ENCODE assay signal across 13 mouse cellular contexts in the genomic region with DNA sequence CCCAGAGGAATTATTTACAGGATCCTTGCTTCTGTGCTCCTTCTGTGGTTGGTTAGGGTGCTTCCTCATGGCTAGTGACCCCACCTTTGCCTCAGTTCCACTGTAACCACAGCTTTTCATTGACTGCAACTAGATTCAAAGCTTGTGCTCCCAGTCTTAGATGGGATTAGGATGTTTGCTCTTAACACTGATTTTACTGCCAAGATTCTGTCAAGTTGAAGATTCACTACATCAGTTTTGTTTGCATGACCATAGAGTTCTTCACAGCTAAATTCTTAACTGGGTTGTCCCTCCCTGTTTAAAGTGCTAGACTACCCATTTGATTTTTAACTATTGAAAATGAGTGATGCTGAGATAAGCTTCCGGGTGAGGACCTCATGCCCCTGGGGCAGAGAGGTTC. TPM values are rescaled to one million over a fixed set of nuclear protein-coding genes. Genes with fewer than 3 reads are reported as not detected.
DNase-seq lines count a peak whose midpoint lies in the region; ATAC-seq and TF ChIP-seq lines count a peak whose summit lies in the region.
"Had no signal": no experiment of that assay in that cellular context is flagged by ENCODE, and none has a peak within 500 bp of the region (broad histone marks: within the 10 kb centered on the region; RNA-seq: fewer than 3 reads in every experiment).

No protein-coding gene starts in this region.

- DNase-seq in heart, adult 8-10 months (ENCODE audit: low spot score), result no peak
- no peak for DNase-seq in lung, adult 18-20 months
- peak; percentile 48 for DNase-seq in brain, embryonic 14.5 days (ENCODE audit: low read depth)
- DNase-seq in embryo, embryonic 10.5 days (ENCODE audit: low spot score), result no peak
- DNase-seq: cerebellum, adult 8-10 months; layer of hippocampus, adult 9-11 months had no signal

- no peak for TF ChIP-seq POLR2A in brain, embryonic 14.5 days (IDR thresholded peaks at IDR 0.05; ENCODE audit: borderline replicate concordance, extremely low read depth, insufficient read depth, insufficient read length, poor library complexity, severe bottlenecking)

- peaks cover 6 to 22% of the 10 kb centered on the region in 2 experiments for H3K4me1 ChIP-seq in heart, embryonic 14.5 days (ENCODE audit: control insufficient read depth in 2 of 2, insufficient read depth in 2 of 2, low read length in 2 of 2)
- peaks cover 15% of the 10 kb centered on the region for H3K4me1 ChIP-seq in lung, embryonic 16.5 days (replicated peaks; ENCODE audit: control insufficient read depth, insufficient read depth, low read length)
- H3K4me1 ChIP-seq in neural tube, embryonic 15.5 days, result peaks cover 30% of the 10 kb centered on the region

- H3K4me3 ChIP-seq in heart, embryonic 14.5 days (ENCODE audit: control insufficient read depth in 1 of 2, insufficient read depth in 1 of 2, low read depth in 1 of 2, low read length in 2 of 2), result no peak overlapping the region
- no peak overlapping the region for H3K4me3 ChIP-seq in lung, embryonic 16.5 days (ENCODE audit: low read length)
- H3K4me3 ChIP-seq in neural tube, embryonic 15.5 days (replicated peaks), result no peak overlapping the region
- H3K4me3 ChIP-seq: hindbrain, embryonic 12.5 days; limb, embryonic 10.5 days had no signal

- no peak overlapping the region for H3K4me2 ChIP-seq in heart, embryonic 14.5 days (ENCODE audit: low read length)
- no peak overlapping the region for H3K4me2 ChIP-seq in lung, embryonic 16.5 days (ENCODE audit: low read depth, low read length)
- H3K4me2 ChIP-seq in neural tube, embryonic 15.5 days, result peak overlapping the region; percentile 28; the same call in 1 of the 2 replicates
- H3K4me2 ChIP-seq: heart, embryonic 11.5 days; hindbrain, embryonic 12.5 days had no signal

- TF ChIP-seq CTCF in brain, embryonic 14.5 days (IDR thresholded peaks at IDR 0.05; ENCODE audit: borderline replicate concordance, extremely low read depth, insufficient read depth, insufficient read length), result no peak

- no peaks in the 10 kb centered on the region for H3K27me3 ChIP-seq in heart, embryonic 14.5 days (ENCODE audit: control insufficient read depth, insufficient read depth, low read length)
- H3K27me3 ChIP-seq in lung, embryonic 16.5 days (ENCODE audit: control insufficient read depth, insufficient read depth, low read depth, low read length), result no peaks in the 10 kb centered on the region
- H3K27me3 ChIP-seq in neural tube, embryonic 15.5 days (replicated peaks), result no peaks in the 10 kb centered on the region
- H3K27me3 ChIP-seq: hindbrain, embryonic 12.5 days had no signal

- no peak for ATAC-seq in heart, embryonic 14.5 days (ENCODE audit: insufficient number of reproducible peaks, insufficient read depth, low FRiP score, low read depth)
- ATAC-seq in lung, embryonic 16.5 days (ENCODE audit: low read depth), result 0 out of 2 replicates have a peak, but pooled peaks have one; percentile 26
- ATAC-seq in neural tube, embryonic 15.5 days (ENCODE audit: low FRiP score), result no peak
- ATAC-seq in erythroid progenitor cell, adult 5-6 weeks (replicated peaks; ENCODE audit: low FRiP score, poor library complexity, severe bottlenecking), result no peak

- H3K27ac ChIP-seq in heart, embryonic 14.5 days (replicated peaks in 1 of 2; ENCODE audit: control insufficient read depth in 1 of 2, insufficient read depth in 1 of 2, low read depth in 2 of 2, low read length in 2 of 2), result no peak overlapping the region
- no peak overlapping the region for H3K27ac ChIP-seq in lung, embryonic 16.5 days (ENCODE audit: low read length)
- H3K27ac ChIP-seq in neural tube, embryonic 15.5 days (replicated peaks), result no peak overlapping the region
- H3K27ac ChIP-seq: hindbrain, embryonic 12.5 days; limb, embryonic 10.5 days had no signal

- no peaks in the 10 kb centered on the region for H3K36me3 ChIP-seq in heart, embryonic 14.5 days (ENCODE audit: control insufficient read depth, insufficient read depth, low read length)
- H3K36me3 ChIP-seq in lung, embryonic 16.5 days (ENCODE audit: control insufficient read depth, insufficient read depth, low read length), result no peaks in the 10 kb centered on the region
- H3K36me3 ChIP-seq in neural tube, embryonic 15.5 days, result no peaks in the 10 kb centered on the region
- H3K36me3 ChIP-seq: hindbrain, embryonic 12.5 days; limb, embryonic 10.5 days had no signal

- 42% methylated on average over 1 of the region's 1 CpGs for WGBS in heart, embryonic 14.5 days
- WGBS in lung, embryonic 16.5 days, result 31% methylated on average over 1 of the region's 1 CpGs
- 38% methylated on average over 1 of the region's 1 CpGs for WGBS in neural tube, embryonic 15.5 days

- no peaks in the 10 kb centered on the region for H3K9me3 ChIP-seq in heart, embryonic 14.5 days (ENCODE audit: control insufficient read depth, low read length)
- no peaks in the 10 kb centered on the region for H3K9me3 ChIP-seq in lung, embryonic 16.5 days (ENCODE audit: control insufficient read depth, low read length)
- no peaks in the 10 kb centered on the region for H3K9me3 ChIP-seq in neural tube, embryonic 15.5 days (replicated peaks)
- H3K9me3 ChIP-seq: hindbrain, embryonic 12.5 days; limb, embryonic 10.5 days had no signal

- H3K9ac ChIP-seq in heart, embryonic 14.5 days (ENCODE audit: low read length), result 0 out of 2 replicates have a peak overlapping the region, but pooled peaks have one; percentile 22
- H3K9ac ChIP-seq in lung, embryonic 16.5 days (ENCODE audit: low read length), result no peak overlapping the region
- H3K9ac ChIP-seq in neural tube, embryonic 15.5 days (replicated peaks), result no peak overlapping the region
- H3K9ac ChIP-seq: hindbrain, embryonic 12.5 days had no signal

RNA-seq across cellular contexts. Expression of gene Tent4b, which starts 29.3 kb away (rescaled TPM):
- polyA plus RNA-seq in heart, embryonic 14.5 days (2014; fragmentation: Nextera tagmentation; extraction: Ambion mirVana), result 9.1 and 10.1 TPM in 2 replicates
- total RNA-seq in heart, adult 8-10 months (2022), result 10 to 100 TPM; 17.2 to 20.5 (median 18.7) TPM
- 5.1 and 6.2 TPM in 2 replicates for polyA plus RNA-seq in lung, embryonic 16.5 days (2015; fragmentation: Nextera tagmentation; extraction: Ambion mirVana)
- 30.9 and 36.5 TPM in 2 replicates for polyA plus RNA-seq in brain, embryonic 14.5 days (2012; rRNA removed)
- polyA plus RNA-seq in neural tube, embryonic 15.5 days (2015; fragmentation: Nextera tagmentation; extraction: Ambion mirVana), result 8.5 and 9.7 TPM in 2 replicates
- total RNA-seq in erythroid progenitor cell, adult 5-6 weeks (2015; ENCODE audit: low replicate concordance), result 24.7 and 24.9 TPM in 2 replicates
- 24.1 and 30.5 TPM in 2 replicates for total RNA-seq in erythroid progenitor cell, adult 5-6 weeks (2017; ENCODE audit: low replicate concordance)

RNA-seq across cellular contexts. Expression of gene Adcy7, which starts 43.9 kb away (rescaled TPM):
- polyA plus RNA-seq in heart, embryonic 14.5 days (2014; fragmentation: Nextera tagmentation; extraction: Ambion mirVana), result 3.2 TPM in 2 replicates
- 1 to 10 TPM; 3.1 to 5.0 (median 4.2) TPM for total RNA-seq in heart, adult 8-10 months (2022)
- 13.4 and 15.0 TPM in 2 replicates for polyA plus RNA-seq in lung, embryonic 16.5 days (2015; fragmentation: Nextera tagmentation; extraction: Ambion mirVana)
- polyA plus RNA-seq in brain, embryonic 14.5 days (2012; rRNA removed), result 2.2 and 3.7 TPM in 2 replicates
- 6.0 and 10.7 TPM in 2 replicates for polyA plus RNA-seq in neural tube, embryonic 15.5 days (2015; fragmentation: Nextera tagmentation; extraction: Ambion mirVana)
- total RNA-seq in erythroid progenitor cell, adult 5-6 weeks (2015; ENCODE audit: low replicate concordance), result 4.6 and 5.4 TPM in 2 replicates
- 2.4 and 6.3 TPM in 2 replicates for total RNA-seq in erythroid progenitor cell, adult 5-6 weeks (2017; ENCODE audit: low replicate concordance)
